19 mouse cellular contexts compared by ENCODE assay signal in the genomic region with DNA sequence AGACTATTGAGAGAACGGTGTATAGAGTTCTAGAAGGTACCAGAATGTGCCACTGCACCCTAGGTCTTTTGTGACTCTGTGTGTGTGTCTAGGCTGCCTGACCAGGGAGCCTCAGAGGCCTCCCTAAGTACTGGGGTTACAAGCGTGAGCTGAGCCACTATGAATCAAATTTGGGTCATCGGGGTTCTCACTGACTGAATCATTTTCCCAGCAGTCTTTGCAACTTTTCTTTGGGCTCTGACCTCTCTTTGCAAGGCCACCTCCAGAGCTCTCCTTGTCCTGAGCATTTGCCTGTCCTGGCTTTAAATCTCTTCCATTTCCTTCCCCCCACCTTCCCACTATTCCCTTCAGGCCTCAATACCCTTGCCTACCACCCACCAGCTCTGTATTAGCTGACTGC. TPM values are rescaled to one million over a fixed set of nuclear protein-coding genes. Genes with fewer than 3 reads are reported as not detected.
"Had no signal": no experiment of that assay in that cellular context is flagged by ENCODE, and none has a peak within 500 bp of the region (broad histone marks: within the 10 kb centered on the region; RNA-seq: fewer than 3 reads in every experiment).

No protein-coding gene starts in this region.

- H3K9me3 ChIP-seq: midbrain, embryonic 13.5 days had no signal

- H3K36me3 ChIP-seq: midbrain, embryonic 10.5 days; midbrain, embryonic 13.5 days; neural tube, embryonic 13.5 days; neural tube, embryonic 15.5 days had no signal

- ATAC-seq: midbrain, embryonic 13.5 days; midbrain, embryonic 16.5 days had no signal

- DNase-seq: lung, adult 18-20 months; lung, embryonic 14.5 days; lung, postnatal 10 days; lung, postnatal 4 days; retina, postnatal 1 day; right cerebral cortex, adult 18-20 months; right cerebral cortex, postnatal 25 days; right cerebral cortex, postnatal 4 days; spleen, adult 18-20 months; thymus, adult 2 months; thymus, postnatal 25 days; thymus, postnatal 4 days had no signal

- H3K9ac ChIP-seq: lung, embryonic 14.5 days; midbrain, embryonic 13.5 days; neural tube, embryonic 13.5 days; neural tube, embryonic 15.5 days had no signal

- H3K27me3 ChIP-seq: midbrain, embryonic 13.5 days; neural tube, embryonic 13.5 days; neural tube, embryonic 15.5 days had no signal

- H3K4me1 ChIP-seq: midbrain, embryonic 10.5 days; midbrain, embryonic 13.5 days; neural tube, embryonic 13.5 days; neural tube, embryonic 15.5 days had no signal

- H3K4me3 ChIP-seq: midbrain, embryonic 10.5 days; midbrain, embryonic 13.5 days; myocyte; neural tube, embryonic 13.5 days; neural tube, embryonic 15.5 days had no signal

- H3K4me2 ChIP-seq: lung, embryonic 14.5 days; midbrain, embryonic 13.5 days; neural tube, embryonic 13.5 days; neural tube, embryonic 15.5 days had no signal

- H3K27ac ChIP-seq: midbrain, embryonic 10.5 days; midbrain, embryonic 13.5 days; neural tube, embryonic 13.5 days; neural tube, embryonic 15.5 days had no signal

RNA-seq across cellular contexts. Expression of a gene that starts 19.0 kb away (rescaled TPM):
- total RNA-seq: megakaryocyte-erythroid progenitor cell, adult 5-6 weeks had no signal
